Comparison of ENCODE assay signal across 9 mouse cellular contexts in the genomic region with DNA sequence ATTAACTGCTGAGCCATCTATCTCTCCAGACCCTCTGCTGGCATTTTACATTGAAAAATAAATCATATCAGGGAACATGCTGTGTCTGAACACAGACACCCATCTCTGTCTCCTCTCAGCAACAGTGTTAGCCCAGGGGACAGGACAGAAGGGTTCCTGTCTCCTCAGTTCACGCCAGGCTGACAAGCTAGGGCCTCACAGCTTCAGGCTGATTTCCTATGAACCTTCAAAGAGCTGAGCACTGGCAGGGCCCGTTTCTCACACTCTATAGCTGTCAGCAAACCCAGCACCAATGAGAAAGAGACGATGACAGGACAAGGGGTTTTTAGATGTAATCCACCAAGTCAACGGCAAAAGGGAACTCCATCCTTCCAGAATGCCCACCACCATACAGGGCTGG. TPM values are rescaled to one million over a fixed set of nuclear protein-coding genes. Genes with fewer than 3 reads are reported as not detected.
DNase-seq lines count a peak whose midpoint lies in the region; ATAC-seq and TF ChIP-seq lines count a peak whose summit lies in the region.
"Had no signal": no experiment of that assay in that cellular context is flagged by ENCODE, and none has a peak within 500 bp of the region (broad histone marks: within the 10 kb centered on the region; RNA-seq: fewer than 3 reads in every experiment).

No protein-coding gene starts in this region.

- H3K4me2 ChIP-seq in kidney, embryonic 14.5 days (replicated peaks; ENCODE audit: low read depth, low read length), result no peak overlapping the region; the same call in 1 of the 2 replicates
- H3K4me2 ChIP-seq in embryonic facial prominence, embryonic 13.5 days, result peak overlapping the region; percentile 41
- peak overlapping the region; percentile 43 for H3K4me2 ChIP-seq in limb, embryonic 13.5 days (replicated peaks)

- in situ Hi-C loops in ES-E14 (cut with MboI; ENCODE audit: low sequenced_read_pairs in 2 of 2, unreplicated experiment in 2 of 2), result no loop called here

- DNase-seq in kidney, postnatal 4 days, result no peak
- DNase-seq in ES-E14 (ENCODE audit: low read depth, low spot score), result no peak
- no peak for DNase-seq in adrenal gland, postnatal 14 days
- no peak for DNase-seq in frontal cortex, postnatal 36 days (ENCODE audit: low spot score in 2 of 2)
- DNase-seq: layer of hippocampus, postnatal 36 days; thymus, postnatal 36 days had no signal

- WGBS in kidney, embryonic 14.5 days, result 42% methylated on average over 4 of the region's 4 CpGs
- 70% methylated on average over 4 of the region's 4 CpGs for WGBS in embryonic facial prominence, embryonic 13.5 days
- WGBS in limb, embryonic 13.5 days, result 40% methylated on average over 4 of the region's 4 CpGs

- H3K27ac ChIP-seq in kidney, embryonic 14.5 days (ENCODE audit: low read depth, low read length), result peak overlapping the region; percentile 78
- no peak overlapping the region for H3K27ac ChIP-seq in ES-E14 (ENCODE audit: insufficient read depth, low read depth, low read length, poor library complexity, severe bottlenecking)
- peak overlapping the region; percentile 91 for H3K27ac ChIP-seq in embryonic facial prominence, embryonic 13.5 days
- peak overlapping the region; percentile 77; the same call in 1 of the 2 replicates for H3K27ac ChIP-seq in limb, embryonic 13.5 days

- no peaks in the 10 kb centered on the region for H3K27me3 ChIP-seq in kidney, embryonic 14.5 days (ENCODE audit: control insufficient read depth, insufficient read depth, low read length)
- no peaks in the 10 kb centered on the region for H3K27me3 ChIP-seq in embryonic facial prominence, embryonic 13.5 days
- H3K27me3 ChIP-seq in limb, embryonic 13.5 days, result no peaks in the 10 kb centered on the region

- no peak overlapping the region for H3K4me3 ChIP-seq in kidney, embryonic 14.5 days (ENCODE audit: low read length)
- H3K4me3 ChIP-seq in ES-E14 (ENCODE audit: insufficient read depth in 1 of 2, low read depth in 1 of 2, low read length in 2 of 2, poor library complexity in 1 of 2, severe bottlenecking in 1 of 2), result no peak overlapping the region
- no peak overlapping the region for H3K4me3 ChIP-seq in embryonic facial prominence, embryonic 13.5 days
- H3K4me3 ChIP-seq in limb, embryonic 13.5 days, result no peak overlapping the region

- ATAC-seq in kidney, embryonic 14.5 days (ENCODE audit: low FRiP score, low TSS enrichment), result no peak
- ATAC-seq in embryonic facial prominence, embryonic 13.5 days (ENCODE audit: insufficient number of reproducible peaks, insufficient read depth, low FRiP score, low TSS enrichment, low read depth), result no peak
- ATAC-seq in limb, embryonic 13.5 days (ENCODE audit: low FRiP score, low read depth), result no peak

- no peaks in the 10 kb centered on the region for H3K36me3 ChIP-seq in kidney, embryonic 14.5 days (ENCODE audit: control insufficient read depth, insufficient read depth, low read length)
- H3K36me3 ChIP-seq in ES-E14 (ENCODE audit: control insufficient read depth, insufficient read depth, low read length, poor library complexity, severe bottlenecking), result no peaks in the 10 kb centered on the region
- H3K36me3 ChIP-seq in embryonic facial prominence, embryonic 13.5 days, result no peaks in the 10 kb centered on the region
- H3K36me3 ChIP-seq in limb, embryonic 13.5 days, result no peaks in the 10 kb centered on the region

- no peak overlapping the region for H3K9ac ChIP-seq in kidney, embryonic 14.5 days (ENCODE audit: low read depth, low read length)
- H3K9ac ChIP-seq in ES-E14 (ENCODE audit: insufficient read depth, low read depth, low read length, poor library complexity, severe bottlenecking), result peak overlapping the region; percentile 23
- H3K9ac ChIP-seq in embryonic facial prominence, embryonic 13.5 days, result 0 out of 2 replicates have a peak overlapping the region, but pooled peaks have one; percentile 1
- H3K9ac ChIP-seq in limb, embryonic 13.5 days, result no peak overlapping the region

- no peaks in the 10 kb centered on the region for H3K9me3 ChIP-seq in kidney, embryonic 14.5 days (ENCODE audit: control insufficient read depth, low read length)
- no peaks in the 10 kb centered on the region for H3K9me3 ChIP-seq in ES-E14 (ENCODE audit: control insufficient read depth, insufficient read depth, low read depth, low read length)
- H3K9me3 ChIP-seq in embryonic facial prominence, embryonic 13.5 days, result no peaks in the 10 kb centered on the region
- H3K9me3 ChIP-seq in limb, embryonic 13.5 days, result no peaks in the 10 kb centered on the region

- H3K4me1 ChIP-seq in kidney, embryonic 14.5 days (ENCODE audit: control insufficient read depth, insufficient read depth, low read length), result peaks cover 55% of the 10 kb centered on the region
- peaks cover 16 to 50% of the 10 kb centered on the region in 2 experiments for H3K4me1 ChIP-seq in ES-E14 (ENCODE audit: control insufficient read depth in 2 of 2, insufficient read depth in 2 of 2, low read length in 2 of 2, poor library complexity in 1 of 2)
- H3K4me1 ChIP-seq in embryonic facial prominence, embryonic 13.5 days, result peaks cover 95% of the 10 kb centered on the region
- peaks cover 92% of the 10 kb centered on the region for H3K4me1 ChIP-seq in limb, embryonic 13.5 days

TF ChIP-seq in ES-E14, 5 proteins besides CTCF, POLR2A, EP300 and RAD21:
- no peak for TF ChIP-seq HCFC1 (IDR thresholded peaks at IDR 0.05; ENCODE audit: borderline replicate concordance, insufficient read depth, low read length)
- TF ChIP-seq CHD2 (IDR thresholded peaks at IDR 0.05; ENCODE audit: low read depth, low read length), result no peak
- no peak for TF ChIP-seq MAFK (IDR thresholded peaks at IDR 0.05; ENCODE audit: insufficient read depth, low read depth, low read length)
- no peak for TF ChIP-seq ZC3H11A (IDR thresholded peaks at IDR 0.05; ENCODE audit: borderline replicate concordance, low read depth, low read length)
- no peak for TF ChIP-seq ZNF384 (IDR thresholded peaks at IDR 0.05; ENCODE audit: low read depth, low read length)

RNA-seq across cellular contexts. Expression of a gene that starts 48.4 kb away (rescaled TPM):
- 155 and 160 TPM in 2 replicates for polyA plus RNA-seq in kidney, embryonic 14.5 days (2014; fragmentation: Nextera tagmentation; extraction: Ambion mirVana)
- 62.8 and 65.5 TPM in 2 replicates for total RNA-seq in ES-E14 (2012; rRNA removed)
- polyA plus RNA-seq in embryonic facial prominence, embryonic 13.5 days (2015; fragmentation: Nextera tagmentation; extraction: Ambion mirVana), result 126 and 138 TPM in 2 replicates
- polyA plus RNA-seq in limb, embryonic 13.5 days (2015; fragmentation: Nextera tagmentation; extraction: Ambion mirVana), result 129 and 135 TPM in 2 replicates
- 75.2 and 79.0 TPM in 2 replicates for total RNA-seq in adrenal gland, postnatal 14 days (2021)

RNA-seq across cellular contexts. Expression of a gene that starts 48.4 kb away (rescaled TPM):
- polyA plus RNA-seq in kidney, embryonic 14.5 days (2014; fragmentation: Nextera tagmentation; extraction: Ambion mirVana), result 25.2 and 29.3 TPM in 2 replicates
- 16.0 and 20.2 TPM in 2 replicates for total RNA-seq in ES-E14 (2012; rRNA removed)
- polyA plus RNA-seq in embryonic facial prominence, embryonic 13.5 days (2015; fragmentation: Nextera tagmentation; extraction: Ambion mirVana), result 24.9 and 25.2 TPM in 2 replicates
- 26.2 and 26.8 TPM in 2 replicates for polyA plus RNA-seq in limb, embryonic 13.5 days (2015; fragmentation: Nextera tagmentation; extraction: Ambion mirVana)
- 23.8 and 25.0 TPM in 2 replicates for total RNA-seq in adrenal gland, postnatal 14 days (2021)

Comparison
In these comparisons a context has a peak if more than half of its experiments do, and no peak if none do; other contexts are left out.
1. H3K9ac ChIP-seq: peak in ES-E14 (single experiment) and embryonic facial prominence, embryonic 13.5 days (single experiment); none in kidney, embryonic 14.5 days (single experiment) and limb, embryonic 13.5 days (single experiment).